In the genomic region with DNA sequence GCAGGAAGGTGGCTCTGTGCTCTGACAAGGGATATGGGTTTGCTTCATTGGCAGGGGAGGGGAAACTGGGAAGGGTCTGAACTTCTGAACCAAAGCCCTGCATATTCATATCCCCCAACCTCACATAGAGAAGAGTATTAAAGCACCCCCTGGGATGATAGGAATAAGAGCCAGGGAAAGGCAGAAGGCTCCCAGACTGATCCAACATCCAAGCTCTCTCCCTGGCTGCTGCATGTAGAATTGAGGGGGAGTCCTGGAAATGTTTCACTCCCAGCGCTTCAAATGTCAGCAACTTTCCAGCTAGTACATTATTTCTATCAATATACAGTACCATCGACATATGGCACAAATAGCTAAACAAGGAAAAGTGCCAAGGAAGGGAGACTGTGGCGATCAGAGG, we compare ENCODE assay signal across 24 mouse cellular contexts. TPM values are rescaled to one million over a fixed set of nuclear protein-coding genes. Genes with fewer than 3 reads are reported as not detected.
DNase-seq lines count a peak whose midpoint lies in the region; ATAC-seq lines count a peak whose summit lies in the region.
"Had no signal": no experiment of that assay in that cellular context is flagged by ENCODE, and none has a peak within 500 bp of the region (broad histone marks: within the 10 kb centered on the region; RNA-seq: fewer than 3 reads in every experiment).

No protein-coding gene starts in this region.

- H3K9me3 ChIP-seq in forebrain, embryonic 16.5 days (ENCODE audit: control insufficient read depth, low read length), result no peaks in the 10 kb centered on the region
- H3K9me3 ChIP-seq in forebrain, embryonic 11.5 days (ENCODE audit: control insufficient read depth, low read length), result no peaks in the 10 kb centered on the region
- H3K9me3 ChIP-seq in limb, embryonic 15.5 days, result no peaks in the 10 kb centered on the region
- H3K9me3 ChIP-seq: forebrain, embryonic 10.5 days; kidney, embryonic 15.5 days; midbrain, embryonic 13.5 days had no signal

- WGBS in forebrain, embryonic 16.5 days, result 71% methylated on average over 3 of the region's 3 CpGs
- 93% methylated on average over 3 of the region's 3 CpGs for WGBS in forebrain, embryonic 11.5 days
- WGBS in limb, embryonic 15.5 days, result 90% methylated on average over 3 of the region's 3 CpGs

- intact Hi-C loops in heart, postnatal 14 days (cut with DNase I), result no loop called here

- no peak overlapping the region for H3K27ac ChIP-seq in forebrain, embryonic 16.5 days (ENCODE audit: low read length)
- H3K27ac ChIP-seq in forebrain, embryonic 11.5 days (ENCODE audit: low read depth, low read length), result no peak overlapping the region
- H3K27ac ChIP-seq in limb, embryonic 15.5 days, result 0 out of 2 replicates have a peak overlapping the region, but pooled peaks have one; percentile 0
- H3K27ac ChIP-seq: forebrain, embryonic 10.5 days; hindbrain, postnatal 0 days; kidney, embryonic 15.5 days; liver, embryonic 14.5 days; midbrain, embryonic 13.5 days; stomach, postnatal 0 days had no signal

- H3K9ac ChIP-seq in forebrain, embryonic 16.5 days (replicated peaks; ENCODE audit: low read depth, low read length), result no peak overlapping the region
- no peak overlapping the region for H3K9ac ChIP-seq in forebrain, embryonic 11.5 days (ENCODE audit: low read length)
- H3K9ac ChIP-seq in limb, embryonic 15.5 days, result no peak overlapping the region
- H3K9ac ChIP-seq: kidney, embryonic 15.5 days; liver, embryonic 14.5 days; lung, embryonic 14.5 days; midbrain, embryonic 13.5 days had no signal

- ATAC-seq in forebrain, embryonic 16.5 days, result peak; percentile 63
- no peak for ATAC-seq in forebrain, embryonic 11.5 days (replicated peaks; ENCODE audit: low FRiP score)
- no peak for ATAC-seq in limb, embryonic 15.5 days (ENCODE audit: insufficient number of reproducible peaks, low FRiP score, low TSS enrichment, low read depth)
- ATAC-seq: hindbrain, postnatal 0 days; midbrain, embryonic 13.5 days; Patski had no signal

- DNase-seq in forebrain, embryonic 11.5 days (ENCODE audit: low spot score), result no peak
- peak; percentile 23 for DNase-seq in layer of hippocampus, adult 9-11 months
- DNase-seq in layer of hippocampus, adult 9-10 months (ENCODE audit: low spot score), result no peak
- DNase-seq in brain, embryonic 18.5 days (ENCODE audit: low read depth, low spot score), result peak; percentile 10
- no peak for DNase-seq in heart, postnatal 14 days
- DNase-seq: adrenal gland, postnatal 36 days; cerebellum, adult 2 months; cerebellum, postnatal 36 days; embryo, embryonic 11 days; kidney, adult 11 months; kidney, postnatal 36 days; lung, embryonic 14.5 days; right cerebral cortex, postnatal 14 days; thymus, postnatal 14 days had no signal

- no peak overlapping the region for H3K4me2 ChIP-seq in forebrain, embryonic 16.5 days (ENCODE audit: low read length)
- H3K4me2 ChIP-seq in forebrain, embryonic 11.5 days (ENCODE audit: low read depth, low read length, severe bottlenecking), result no peak overlapping the region
- H3K4me2 ChIP-seq in limb, embryonic 15.5 days, result no peak overlapping the region
- H3K4me2 ChIP-seq: heart, embryonic 11.5 days; kidney, embryonic 15.5 days; lung, embryonic 14.5 days; midbrain, embryonic 13.5 days had no signal

- no peaks in the 10 kb centered on the region for H3K4me1 ChIP-seq in forebrain, embryonic 16.5 days (replicated peaks; ENCODE audit: control insufficient read depth, insufficient read depth, low read length)
- no peaks in the 10 kb centered on the region for H3K4me1 ChIP-seq in forebrain, embryonic 11.5 days (replicated peaks; ENCODE audit: control insufficient read depth, insufficient read depth, low read length)
- peaks cover 14% of the 10 kb centered on the region for H3K4me1 ChIP-seq in limb, embryonic 15.5 days
- H3K4me1 ChIP-seq: midbrain, embryonic 13.5 days had no signal

- H3K4me3 ChIP-seq in forebrain, embryonic 16.5 days (replicated peaks; ENCODE audit: low read length), result no peak overlapping the region
- H3K4me3 ChIP-seq in forebrain, embryonic 11.5 days (ENCODE audit: low read depth, low read length), result no peak overlapping the region
- H3K4me3 ChIP-seq in limb, embryonic 15.5 days, result no peak overlapping the region
- H3K4me3 ChIP-seq: forebrain, embryonic 10.5 days; kidney, embryonic 15.5 days; midbrain, embryonic 13.5 days had no signal

- no peaks in the 10 kb centered on the region for H3K36me3 ChIP-seq in forebrain, embryonic 16.5 days (ENCODE audit: control insufficient read depth, insufficient read depth)
- H3K36me3 ChIP-seq in forebrain, embryonic 11.5 days (ENCODE audit: control insufficient read depth, insufficient read depth, low read length), result no peaks in the 10 kb centered on the region
- no peaks in the 10 kb centered on the region for H3K36me3 ChIP-seq in limb, embryonic 15.5 days
- H3K36me3 ChIP-seq: forebrain, embryonic 10.5 days; kidney, embryonic 15.5 days; midbrain, embryonic 13.5 days had no signal

- H3K27me3 ChIP-seq in forebrain, embryonic 16.5 days (replicated peaks; ENCODE audit: control insufficient read depth, insufficient read depth, low read length), result no peaks in the 10 kb centered on the region
- no peaks in the 10 kb centered on the region for H3K27me3 ChIP-seq in forebrain, embryonic 11.5 days (ENCODE audit: control insufficient read depth, insufficient read depth, low read length)
- no peaks in the 10 kb centered on the region for H3K27me3 ChIP-seq in limb, embryonic 15.5 days
- H3K27me3 ChIP-seq: kidney, embryonic 15.5 days; midbrain, embryonic 13.5 days; Patski had no signal

RNA-seq across cellular contexts. Expression of a gene that starts 51.1 kb away (rescaled TPM):
- polyA plus RNA-seq in forebrain, embryonic 16.5 days (2015; fragmentation: Nextera tagmentation; extraction: Ambion mirVana), result 20.7 and 24.9 TPM in 2 replicates
- polyA plus RNA-seq in forebrain, embryonic 11.5 days (2014; fragmentation: Nextera tagmentation; extraction: Ambion mirVana), result 11.6 and 12.4 TPM in 2 replicates
- 39.9 and 42.0 TPM in 2 replicates for polyA plus RNA-seq in limb, embryonic 15.5 days (2015; fragmentation: Nextera tagmentation; extraction: Ambion mirVana)
- 10 to 100 TPM; 16.7 to 19.9 TPM for total RNA-seq in heart, postnatal 14 days (2021)

Comparison
In these comparisons a context has a peak if more than half of its experiments do, and no peak if none do; other contexts are left out.
1. DNase-seq: peak in layer of hippocampus, adult 9-11 months (single experiment) and brain, embryonic 18.5 days (single experiment); none in forebrain, embryonic 11.5 days (single experiment), layer of hippocampus, adult 9-10 months (single experiment) and heart, postnatal 14 days (0 of 2).